Mouse (Mus musculus) forebrain, embryonic 14.5 days (tissue): ENCODE data around the gene Rsrc2. TPM values are rescaled to one million over a fixed set of nuclear protein-coding genes. Genes with fewer than 3 reads are reported as not detected.
"Not testable (repeated sequence)": the region's sequence is repeated elsewhere in the genome, so short reads cannot be mapped to it uniquely, and the experiment has no call there.

Source experiments
- ATAC-seq: fragments of 200-750 bp; cut with Nextera tagmentation; 2 replicates; pipeline ENCODE4 v1.8.0; 2017; ENCODE audit warnings: mild to moderate bottlenecking, moderate library complexity
- DNase-seq: peaks from one replicate; pipeline ENCODE4 v3.0.0-alpha.2; 2015; ENCODE audit warnings: low spot score
- H3K27ac ChIP-seq: fragments of 300-500 bp; sonication (generic); 2 replicates; pipeline ENCODE4 v1.5.1; 2014; ENCODE audit warnings: low read depth, mild to moderate bottlenecking, control low read depth, low read length, moderate library complexity
- H3K27me3 ChIP-seq: fragments of 300-500 bp; sonication (generic); replicated peaks from 2 replicates; pipeline ENCODE4 v1.6.1; 2014; ENCODE audit warnings: low read length, control low read depth, mixed read lengths; ENCODE audit not compliant: control insufficient read depth, insufficient read depth
- H3K36me3 ChIP-seq: fragments of 300-500 bp; sonication (generic); 2 replicates; pipeline ENCODE4 v1.6.1; 2014; ENCODE audit warnings: low read length, control low read depth; ENCODE audit not compliant: control insufficient read depth, insufficient read depth
- H3K4me1 ChIP-seq: fragments of 300-500 bp; sonication (generic); 2 replicates; pipeline ENCODE4 v1.6.1; 2014; ENCODE audit warnings: antibody characterized with exemption, low read length, control low read depth; ENCODE audit not compliant: control insufficient read depth, insufficient read depth
- H3K4me2 ChIP-seq: fragments of 300-500 bp; sonication (generic); 2 replicates; pipeline ENCODE4 v1.6.1; 2014; ENCODE audit warnings: mild to moderate bottlenecking, control low read depth, low read length
- H3K4me3 ChIP-seq: fragments of 300-500 bp; sonication (generic); 2 replicates; pipeline ENCODE4 v1.5.1; 2014; ENCODE audit warnings: low read depth, low read length, control low read depth
- H3K9ac ChIP-seq: fragments of 300-500 bp; sonication (generic); 2 replicates; pipeline ENCODE4 v1.6.1; 2014; ENCODE audit warnings: mild to moderate bottlenecking, low read length, control low read depth, moderate library complexity
- H3K9me3 ChIP-seq: fragments of 300-500 bp; sonication (generic); replicated peaks from 2 replicates; pipeline ENCODE4 v1.6.1; 2016; ENCODE audit warnings: low read length, control low read depth, mixed read lengths; ENCODE audit not compliant: control insufficient read depth
- WGBS: fragments of 180-500 bp; shearing (Covaris S2); extraction: QIAGEN DNeasy Blood & Tissue Kit; methylation state at CpG from one replicate; pipeline ENCODE4 v1.1.7; 2014; 5-methylcytosine and 5-hydroxymethylcytosine counted together
- polyA plus RNA-seq: library from polyadenylated mRNA; unstranded; fragments of >200 nt; fragmentation: Nextera tagmentation; extraction: Ambion mirVana; gene quantifications from 2 replicates; pipeline ENCODE4 v1.2.1, GENCODE M21; 2014

Rsrc2 gene
- polyA plus RNA-seq, 1 experiment from 2014 or later, result 126 TPM

DNA sequence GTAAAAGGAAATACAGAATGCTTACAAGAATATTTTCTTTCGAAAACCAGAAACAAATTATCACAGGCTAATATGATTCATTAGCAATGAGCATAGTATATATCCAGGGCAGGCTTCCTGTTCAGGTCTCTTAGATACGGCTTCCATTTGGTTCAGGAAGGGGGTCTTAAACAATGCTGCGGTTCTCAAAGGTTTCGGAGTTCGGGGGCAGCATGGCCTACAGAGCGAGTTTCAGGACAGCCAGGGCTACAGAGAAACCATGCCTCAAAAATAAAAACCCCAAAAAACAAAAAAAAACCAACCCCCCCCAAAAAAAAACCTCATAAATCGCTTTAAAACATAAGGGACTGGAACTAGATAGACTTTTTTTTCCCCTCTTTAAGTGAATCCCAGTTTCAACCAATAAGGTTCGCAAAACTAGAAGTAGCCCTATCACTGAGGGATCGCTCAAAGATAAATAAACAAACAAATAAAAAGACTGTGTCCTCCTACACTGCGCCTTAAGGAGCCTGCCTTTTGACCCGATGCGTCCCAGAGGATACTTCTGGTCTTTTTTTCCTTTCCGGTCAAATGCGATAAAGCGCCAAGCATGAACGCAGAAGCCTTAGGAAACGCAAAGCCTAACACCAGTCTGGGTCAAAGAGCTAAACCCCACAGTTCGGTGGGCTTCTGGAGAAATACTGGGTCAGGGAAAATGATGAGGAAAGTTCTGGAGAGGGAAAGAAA, 712 bp downstream of the Rsrc2 start:
- Histone ChIP-seq H3K9me3 (no peaks in the 10 kb centered on the region), H3K36me3 (peaks cover 15% of the 10 kb centered on the region), H3K4me1 (peaks cover 18% of the 10 kb centered on the region), H3K9ac (peak overlapping the region; percentile 74), H3K27ac (peak overlapping the region; percentile 95), H3K27me3 (no peaks in the 10 kb centered on the region), H3K4me2 (peak overlapping the region; percentile 85), H3K4me3 (peak overlapping the region; percentile 75)
- ATAC-seq, result peak; percentile 0
- DNase-seq, result peak; percentile 3
- WGBS, result under 1% methylated on average over 18 of the region's 18 CpGs

DNA sequence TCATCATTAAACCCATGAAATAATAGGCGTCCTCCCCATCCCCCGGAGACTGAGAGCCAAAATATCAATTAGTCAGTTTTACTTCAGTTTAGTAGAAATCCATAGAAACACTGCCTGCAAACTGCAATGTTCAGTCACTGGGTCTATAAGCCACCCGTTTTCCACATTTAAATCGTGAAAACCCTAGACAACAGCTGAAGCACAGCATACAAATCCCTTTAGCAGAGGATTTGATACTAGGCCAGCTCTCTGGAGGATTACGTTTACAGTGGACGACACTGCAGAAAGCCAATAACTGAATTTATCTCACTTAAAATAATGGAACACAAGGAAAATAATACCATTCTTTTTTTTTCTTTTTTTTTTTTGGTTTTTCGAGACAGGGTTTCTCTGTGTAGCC, 1.6 kb downstream of the Rsrc2 start:
- Histone ChIP-seq H3K9ac (peak overlapping the region; percentile 74), H3K4me1 (peaks cover 18% of the 10 kb centered on the region), H3K27me3 (no peaks in the 10 kb centered on the region), H3K4me3 (peak overlapping the region; percentile 75), H3K4me2 (peak overlapping the region; percentile 85), H3K27ac (no peak overlapping the region), H3K9me3 (no peaks in the 10 kb centered on the region), H3K36me3 (peaks cover 23% of the 10 kb centered on the region)
- DNase-seq, result no peak
- 25% methylated on average over 7 of the region's 7 CpGs for WGBS
- ATAC-seq, result no peak

DNA sequence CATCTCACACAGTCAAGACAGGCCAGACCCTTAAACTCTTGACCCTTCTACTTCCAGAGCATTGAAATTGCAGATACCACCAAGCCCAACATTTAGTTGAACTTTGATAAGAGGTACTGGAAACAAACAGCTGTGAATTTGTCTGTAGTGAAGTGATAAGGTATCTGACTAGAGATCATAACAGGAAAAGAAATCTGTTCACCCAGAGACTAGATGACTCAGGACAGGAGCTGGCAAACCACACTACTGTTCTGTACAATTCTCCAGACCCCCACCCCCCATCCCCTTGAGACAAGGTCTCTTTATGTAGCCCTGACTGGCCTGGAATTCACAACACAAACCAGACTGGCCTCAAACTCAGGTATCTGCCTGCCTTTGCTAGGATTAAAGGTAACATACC, 3.0 kb downstream of the Rsrc2 start:
- DNase-seq, result no peak
- Histone ChIP-seq H3K4me3 (peak overlapping the region; percentile 75; the same call in 1 of the 2 replicates), H3K27me3 (no peaks in the 10 kb centered on the region), H3K4me1 (peaks cover 18% of the 10 kb centered on the region), H3K9ac (0 out of 2 replicates have a peak overlapping the region, but pooled peaks have one; percentile 13), H3K9me3 (no peaks in the 10 kb centered on the region), H3K36me3 (peaks cover 32% of the 10 kb centered on the region), H3K27ac (no peak overlapping the region), H3K4me2 (peak overlapping the region; percentile 85)
- no peak for ATAC-seq

DNA sequence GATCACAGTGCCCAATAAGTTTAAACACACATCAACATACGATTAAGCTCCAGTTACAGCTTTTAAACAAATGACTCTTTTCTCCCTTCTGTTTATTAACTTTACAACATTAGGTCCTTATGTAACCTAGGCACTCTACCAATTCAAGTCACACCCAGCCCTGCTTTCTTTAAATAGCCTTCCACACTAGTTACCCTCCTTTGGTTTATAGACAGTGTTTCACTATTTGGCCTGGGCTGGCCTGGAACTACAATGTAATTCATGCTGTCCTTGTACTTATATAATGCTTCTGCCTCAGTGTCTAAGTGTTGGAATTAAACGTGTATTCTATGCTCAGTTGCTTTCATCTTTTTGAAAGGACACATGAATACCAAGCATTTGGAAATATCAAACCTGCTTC, 4.9 kb downstream of the Rsrc2 start:
- Histone ChIP-seq H3K4me1 (peaks cover 15% of the 10 kb centered on the region), H3K27ac (no peak overlapping the region), H3K4me2 (no peak overlapping the region), H3K9me3 (no peaks in the 10 kb centered on the region), H3K27me3 (no peaks in the 10 kb centered on the region), H3K36me3 (peaks cover 49% of the 10 kb centered on the region), H3K4me3 (no peak overlapping the region), H3K9ac (no peak overlapping the region)
- DNase-seq (no peak), ATAC-seq (no peak)
- WGBS, result 89% methylated on average over 2 of the region's 2 CpGs

DNA sequence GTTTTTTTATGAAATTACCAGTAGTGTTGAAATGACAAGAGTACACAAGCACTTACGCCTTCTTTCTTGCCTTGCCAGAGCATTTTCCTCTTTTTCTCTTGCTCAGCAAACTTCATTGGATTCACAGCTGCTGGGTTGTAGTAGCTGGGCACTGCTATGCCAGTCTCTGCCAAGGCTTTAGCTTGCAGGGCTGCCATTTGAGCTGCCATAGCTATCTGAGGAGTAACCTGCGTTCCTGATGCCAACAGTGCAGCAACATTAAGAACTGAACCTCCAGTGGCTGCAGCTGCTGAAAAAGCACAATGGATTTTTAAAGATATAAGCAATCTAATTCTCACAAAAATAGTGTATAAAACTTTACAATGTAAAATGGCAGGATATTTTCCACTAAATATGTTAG, 18.2 kb downstream of the Rsrc2 start:
- no peak for DNase-seq
- WGBS, result 99% methylated on average over 2 of the region's 2 CpGs
- no peak for ATAC-seq
- H3K4me1 ChIP-seq, result no peaks in the 10 kb centered on the region
- no peak overlapping the region for H3K9ac ChIP-seq
- peaks cover 79% of the 10 kb centered on the region for H3K36me3 ChIP-seq
- H3K27ac ChIP-seq, result no peak overlapping the region
- H3K4me2 ChIP-seq, result no peak overlapping the region
- H3K4me3 ChIP-seq, result no peak overlapping the region
- no peaks in the 10 kb centered on the region for H3K27me3 ChIP-seq
- no peaks in the 10 kb centered on the region for H3K9me3 ChIP-seq

DNA sequence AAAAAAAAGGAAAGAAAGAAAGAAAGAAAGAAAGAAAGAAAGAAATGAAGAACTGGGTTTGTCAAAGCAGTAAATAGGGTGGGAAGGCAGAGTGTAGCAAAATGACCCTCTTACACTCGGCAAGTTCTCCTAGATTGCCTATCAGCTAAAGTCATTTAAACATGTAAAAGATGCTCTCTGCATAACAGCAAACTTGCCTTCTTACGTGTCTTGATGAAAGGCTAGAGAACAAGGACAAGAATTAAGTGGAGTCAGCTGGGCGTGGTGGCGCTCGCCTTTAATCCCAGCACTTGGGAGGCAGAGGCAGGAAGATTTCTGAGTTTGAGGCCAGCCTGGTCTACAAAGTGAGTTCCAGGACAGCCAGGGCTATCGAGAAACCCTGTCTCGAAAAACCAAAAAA, 25.4 kb downstream of the Rsrc2 start:
- not testable (repeated sequence) for H3K4me3 ChIP-seq, ATAC-seq, DNase-seq, H3K4me2 ChIP-seq, H3K9me3 ChIP-seq, H3K9ac ChIP-seq, H3K27ac ChIP-seq, H3K27me3 ChIP-seq
- H3K36me3 ChIP-seq, result peaks cover 17% of the 10 kb centered on the region
- peaks cover 11% of the 10 kb centered on the region for H3K4me1 ChIP-seq
- WGBS, result 87% methylated on average over 7 of the region's 7 CpGs

DNA sequence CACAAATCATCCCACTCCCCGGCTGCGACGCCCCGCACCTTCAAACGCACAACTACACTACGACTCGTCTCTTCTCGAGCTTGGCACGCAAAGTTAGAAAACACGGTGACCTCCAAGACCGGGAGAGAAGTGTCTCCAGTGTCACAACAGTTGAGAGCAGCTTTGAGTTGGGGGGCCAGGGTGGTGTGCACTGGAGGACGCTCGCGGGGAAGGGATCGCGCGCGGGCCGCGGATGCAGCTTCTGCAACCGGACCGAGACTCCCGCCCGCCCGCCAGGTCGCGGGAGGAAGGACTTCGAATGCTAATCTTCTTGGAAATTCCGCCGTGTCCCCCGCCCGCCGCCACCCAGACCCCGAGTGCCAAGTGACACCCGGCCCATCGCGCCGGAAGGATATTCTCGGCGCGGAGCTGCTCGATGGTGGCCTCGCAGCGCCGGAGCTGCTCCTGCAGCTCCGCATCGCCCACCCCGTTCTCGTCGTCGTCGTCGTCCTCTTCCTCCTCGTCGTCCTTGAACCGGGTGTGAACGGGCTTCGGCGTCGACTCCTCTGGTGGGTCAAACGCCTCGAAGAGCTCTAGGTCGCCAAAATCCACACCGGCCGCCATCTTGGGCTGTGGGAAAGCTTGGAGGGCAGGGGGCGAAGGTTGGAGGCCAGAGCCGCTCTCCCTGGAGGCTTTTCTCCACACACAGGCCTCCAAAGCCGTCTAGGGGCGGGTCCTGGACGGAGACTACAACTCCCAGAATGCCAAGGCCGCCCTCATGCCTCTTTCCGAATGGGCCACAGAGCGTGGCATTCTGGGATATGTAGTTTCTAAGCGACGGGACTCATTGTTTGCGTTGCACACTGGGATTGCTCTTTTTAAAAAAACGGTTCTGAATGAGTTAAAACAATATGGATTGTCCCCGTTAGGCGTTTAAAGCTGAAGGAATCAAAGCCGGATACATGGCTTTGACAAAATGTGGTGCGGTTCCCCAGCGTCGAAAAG, 28.6 kb downstream of the Rsrc2 start, which contains the start of gene Zcchc8:
Gene Zcchc8 (minus strand): TSS at position 773 of the 984 bp plus-strand sequence.
- H3K9ac ChIP-seq, result peak within 1 kb of the TSS; percentile 88
- H3K9me3 ChIP-seq, result no peaks in the 10 kb centered on the region
- under 1% methylated on average over 83 of the region's 83 CpGs for WGBS
- peak within 1 kb of the TSS; percentile 59 for H3K4me2 ChIP-seq
- H3K27ac ChIP-seq, result peak within 1 kb of the TSS; percentile 85
- no peaks in the 10 kb centered on the region for H3K27me3 ChIP-seq
- H3K36me3 ChIP-seq, result peaks cover 12% of the 10 kb centered on the region
- ATAC-seq (peak; percentile 100), DNase-seq (peak; percentile 99)
- peaks cover 14% of the 10 kb centered on the region for H3K4me1 ChIP-seq
- peak within 1 kb of the TSS; percentile 85 for H3K4me3 ChIP-seq

DNA sequence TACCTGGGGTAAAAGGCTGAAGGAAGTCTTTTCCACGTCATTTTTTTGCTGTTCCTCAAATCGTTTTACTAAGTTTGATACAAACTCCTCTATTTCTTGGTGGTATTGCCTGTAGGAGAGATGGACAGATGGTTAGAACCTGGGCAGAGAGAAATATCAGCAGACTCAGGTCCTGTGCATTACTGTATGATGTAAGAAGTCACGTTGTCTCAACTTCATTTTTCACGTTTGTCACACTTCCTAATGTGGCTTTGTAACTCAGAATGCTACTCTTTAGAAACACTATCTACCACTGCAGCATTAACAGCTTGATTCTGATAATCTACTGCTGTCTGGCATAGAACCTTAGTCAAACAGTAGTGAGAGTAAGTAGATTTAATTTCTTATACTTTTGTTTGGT, 34.6 kb downstream of the Rsrc2 start:
- H3K27ac ChIP-seq, result no peak overlapping the region
- H3K4me2 ChIP-seq, result no peak overlapping the region
- no peaks in the 10 kb centered on the region for H3K9me3 ChIP-seq
- DNase-seq (no peak), ATAC-seq (no peak)
- H3K27me3 ChIP-seq, result no peaks in the 10 kb centered on the region
- H3K4me1 ChIP-seq, result peaks cover 11% of the 10 kb centered on the region
- peaks cover 71% of the 10 kb centered on the region for H3K36me3 ChIP-seq
- WGBS, result 92% methylated on average over 4 of the region's 4 CpGs
- no peak overlapping the region for H3K9ac ChIP-seq
- H3K4me3 ChIP-seq, result no peak overlapping the region
